Comparison of ENCODE assay signal across 22 mouse cellular contexts in the genomic region with DNA sequence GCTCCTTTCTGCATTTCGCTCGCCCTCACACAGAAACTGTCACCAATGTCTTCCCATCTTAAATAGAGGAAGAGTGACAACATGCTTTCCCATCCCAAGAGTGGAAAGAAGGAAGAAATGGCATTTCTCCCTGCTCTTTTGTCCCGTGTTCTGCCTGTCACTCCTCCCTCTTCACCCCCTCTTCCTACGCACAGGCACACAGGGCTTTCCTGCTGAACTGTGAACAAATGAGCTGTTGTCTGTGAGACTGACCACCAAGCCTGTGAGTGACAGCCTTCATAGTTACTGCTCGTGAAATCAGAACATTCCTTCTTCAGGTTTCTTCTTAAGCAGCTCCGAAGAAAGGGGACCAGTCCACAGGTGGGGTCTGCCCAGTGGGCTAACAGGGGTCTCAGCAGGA.
DNase-seq lines count a peak whose midpoint lies in the region; ATAC-seq lines count a peak whose summit lies in the region.
"Had no signal": no experiment of that assay in that cellular context is flagged by ENCODE, and none has a peak within 500 bp of the region (broad histone marks: within the 10 kb centered on the region; RNA-seq: fewer than 3 reads in every experiment).

No protein-coding gene starts in this region.

- H3K9me3 ChIP-seq in forebrain, embryonic 15.5 days: no peaks in the 10 kb centered on the region
- H3K9me3 ChIP-seq in forebrain, embryonic 12.5 days: no peaks in the 10 kb centered on the region
- H3K9me3 ChIP-seq in hindbrain, embryonic 12.5 days (replicated peaks): no peaks in the 10 kb centered on the region
- no peaks in the 10 kb centered on the region for H3K9me3 ChIP-seq in hindbrain, embryonic 13.5 days
- no peaks in the 10 kb centered on the region for H3K9me3 ChIP-seq in limb, embryonic 13.5 days
- H3K9me3 ChIP-seq in limb, embryonic 10.5 days (replicated peaks): no peaks in the 10 kb centered on the region
- H3K9me3 ChIP-seq: embryonic facial prominence, embryonic 12.5 days; embryonic facial prominence, embryonic 15.5 days; heart, embryonic 12.5 days; heart, embryonic 15.5 days had no signal

- WGBS in forebrain, embryonic 15.5 days: 27% methylated on average over 6 of the region's 6 CpGs
- WGBS in forebrain, embryonic 12.5 days: 31% methylated on average over 6 of the region's 6 CpGs
- 44% methylated on average over 6 of the region's 6 CpGs for WGBS in hindbrain, embryonic 12.5 days
- WGBS in hindbrain, embryonic 13.5 days: 54% methylated on average over 6 of the region's 6 CpGs
- WGBS in limb, embryonic 13.5 days: 68% methylated on average over 6 of the region's 6 CpGs
- 80% methylated on average over 6 of the region's 6 CpGs for WGBS in limb, embryonic 10.5 days

- H3K4me2 ChIP-seq in forebrain, embryonic 15.5 days (replicated peaks): no peak overlapping the region
- no peak overlapping the region for H3K4me2 ChIP-seq in forebrain, embryonic 12.5 days
- H3K4me2 ChIP-seq in hindbrain, embryonic 12.5 days (replicated peaks): no peak overlapping the region
- H3K4me2 ChIP-seq in hindbrain, embryonic 13.5 days: no peak overlapping the region
- no peak overlapping the region for H3K4me2 ChIP-seq in limb, embryonic 13.5 days (replicated peaks)
- H3K4me2 ChIP-seq: embryonic facial prominence, embryonic 12.5 days; embryonic facial prominence, embryonic 15.5 days; heart, embryonic 12.5 days; heart, embryonic 15.5 days had no signal

- H3K9ac ChIP-seq in forebrain, embryonic 15.5 days (replicated peaks): no peak overlapping the region
- no peak overlapping the region for H3K9ac ChIP-seq in forebrain, embryonic 12.5 days
- H3K9ac ChIP-seq in hindbrain, embryonic 12.5 days: no peak overlapping the region
- H3K9ac ChIP-seq in hindbrain, embryonic 13.5 days: no peak overlapping the region
- no peak overlapping the region for H3K9ac ChIP-seq in limb, embryonic 13.5 days
- H3K9ac ChIP-seq: embryonic facial prominence, embryonic 12.5 days; embryonic facial prominence, embryonic 15.5 days; heart, embryonic 12.5 days; heart, embryonic 15.5 days had no signal

- no peaks in the 10 kb centered on the region for H3K27me3 ChIP-seq in forebrain, embryonic 15.5 days
- 0 out of 2 replicates have a peak, but pooled peaks cover 3% of the 10 kb centered on the region for H3K27me3 ChIP-seq in forebrain, embryonic 12.5 days
- H3K27me3 ChIP-seq in hindbrain, embryonic 12.5 days: peaks cover 2% of the 10 kb centered on the region; the same call in 1 of the 2 replicates
- no peaks in the 10 kb centered on the region for H3K27me3 ChIP-seq in hindbrain, embryonic 13.5 days
- H3K27me3 ChIP-seq in limb, embryonic 13.5 days: no peaks in the 10 kb centered on the region
- no peaks in the 10 kb centered on the region; the same call in 1 of the 2 replicates for H3K27me3 ChIP-seq in limb, embryonic 10.5 days (ENCODE audit: low read depth, poor library complexity, severe bottlenecking)
- H3K27me3 ChIP-seq: embryonic facial prominence, embryonic 15.5 days; heart, embryonic 12.5 days; heart, embryonic 15.5 days had no signal

- ATAC-seq in forebrain, embryonic 15.5 days (replicated peaks): no peak
- no peak for ATAC-seq in forebrain, embryonic 12.5 days (ENCODE audit: low FRiP score)
- no peak for ATAC-seq in hindbrain, embryonic 12.5 days (ENCODE audit: low FRiP score)
- ATAC-seq in hindbrain, embryonic 13.5 days (ENCODE audit: low FRiP score): no peak
- ATAC-seq in limb, embryonic 13.5 days (ENCODE audit: low FRiP score, low read depth): no peak
- ATAC-seq: activated CD4-positive, CD25-positive, alpha-beta regulatory T cell, adult 4 months; forebrain, embryonic 16.5 days; hindbrain, embryonic 16.5 days; inflammation-experienced regulatory T-cells, adult 6 months had no signal

- no peak overlapping the region for H3K4me3 ChIP-seq in forebrain, embryonic 15.5 days
- no peak overlapping the region for H3K4me3 ChIP-seq in forebrain, embryonic 12.5 days (replicated peaks)
- no peak overlapping the region for H3K4me3 ChIP-seq in hindbrain, embryonic 12.5 days
- H3K4me3 ChIP-seq in hindbrain, embryonic 13.5 days: no peak overlapping the region
- H3K4me3 ChIP-seq in limb, embryonic 13.5 days: no peak overlapping the region
- H3K4me3 ChIP-seq in limb, embryonic 10.5 days: no peak overlapping the region
- H3K4me3 ChIP-seq: embryonic facial prominence, embryonic 12.5 days; embryonic facial prominence, embryonic 15.5 days; heart, embryonic 12.5 days; heart, embryonic 15.5 days had no signal

- H3K27ac ChIP-seq in forebrain, embryonic 15.5 days (replicated peaks): 0 out of 2 replicates have a peak overlapping the region, but pooled peaks have one; percentile 89
- H3K27ac ChIP-seq in forebrain, embryonic 12.5 days: no peak overlapping the region
- 0 out of 2 replicates have a peak overlapping the region, but pooled peaks have one; percentile 23 for H3K27ac ChIP-seq in hindbrain, embryonic 12.5 days
- no peak overlapping the region for H3K27ac ChIP-seq in hindbrain, embryonic 13.5 days
- H3K27ac ChIP-seq in limb, embryonic 13.5 days: 0 out of 2 replicates have a peak overlapping the region, but pooled peaks have one; percentile 33
- H3K27ac ChIP-seq in limb, embryonic 10.5 days: no peak overlapping the region
- H3K27ac ChIP-seq: embryonic facial prominence, embryonic 12.5 days; embryonic facial prominence, embryonic 15.5 days; heart, embryonic 15.5 days had no signal

- DNase-seq in limb, embryonic 10.5 days (ENCODE audit: low spot score): no peak
- no peak for DNase-seq in yolk sac, embryonic 10.5 days (ENCODE audit: low spot score)
- DNase-seq: adrenal gland, adult 8-10 months; adrenal gland, postnatal 25 days; cerebellum, adult 9-10 months; gastrocnemius, postnatal 10 days; gastrocnemius, postnatal 36 days; heart, postnatal 10 days; heart, postnatal 36 days had no signal

- H3K36me3 ChIP-seq in forebrain, embryonic 15.5 days: no peaks in the 10 kb centered on the region
- H3K36me3 ChIP-seq in forebrain, embryonic 12.5 days (replicated peaks): no peaks in the 10 kb centered on the region
- no peaks in the 10 kb centered on the region for H3K36me3 ChIP-seq in hindbrain, embryonic 12.5 days
- H3K36me3 ChIP-seq in hindbrain, embryonic 13.5 days: no peaks in the 10 kb centered on the region
- no peaks in the 10 kb centered on the region for H3K36me3 ChIP-seq in limb, embryonic 13.5 days
- no peaks in the 10 kb centered on the region for H3K36me3 ChIP-seq in limb, embryonic 10.5 days
- H3K36me3 ChIP-seq: embryonic facial prominence, embryonic 12.5 days; embryonic facial prominence, embryonic 15.5 days; heart, embryonic 12.5 days; heart, embryonic 15.5 days had no signal

- peaks cover 44% of the 10 kb centered on the region for H3K4me1 ChIP-seq in forebrain, embryonic 15.5 days
- peaks cover 25% of the 10 kb centered on the region for H3K4me1 ChIP-seq in forebrain, embryonic 12.5 days
- H3K4me1 ChIP-seq in hindbrain, embryonic 12.5 days: peaks cover 24% of the 10 kb centered on the region
- H3K4me1 ChIP-seq in hindbrain, embryonic 13.5 days (replicated peaks): peaks cover 35% of the 10 kb centered on the region
- peaks cover 44% of the 10 kb centered on the region for H3K4me1 ChIP-seq in limb, embryonic 13.5 days
- peaks cover 16% of the 10 kb centered on the region for H3K4me1 ChIP-seq in limb, embryonic 10.5 days

Comparison
In these comparisons a context has a peak if more than half of its experiments do, and no peak if none do; other contexts are left out.
1. H3K27ac ChIP-seq: peak in forebrain, embryonic 15.5 days (single experiment), hindbrain, embryonic 12.5 days (single experiment) and limb, embryonic 13.5 days (single experiment); none in forebrain, embryonic 12.5 days (single experiment), hindbrain, embryonic 13.5 days (single experiment) and limb, embryonic 10.5 days (single experiment).